Mouse (Mus musculus): ENCODE measurements around the gene Susd2. TPM values are rescaled to one million over a fixed set of nuclear protein-coding genes. Genes with fewer than 3 reads are reported as not detected.

Gene Susd2
- total RNA-seq (2023) = 4.2 TPM

GRCm38 (mm10) chr10:75643741-75644343, at the start of gene Susd2:
Susd2 (minus strand) TSS chr10:75644008.

GRCm38 (mm10) chr10:75589129-75589528, 54.7 kb downstream of the Susd2 start, which contains the start of gene Ggt5:
Ggt5 (plus strand) TSS chr10:75589340.

Other genes with a start within 250 kb of the Susd2 start
- gene Upb1, start 242.9 kb downstream of the Susd2 start, total RNA-seq (2023) = 0.31 TPM
- gene Snrpd3, start 126.5 kb downstream of the Susd2 start, total RNA-seq (2023) = 109 TPM
- gene Gucd1, start 126.0 kb downstream of the Susd2 start, total RNA-seq (2023) = 60.6 TPM
- gene Lrrc75b, start 83.7 kb downstream of the Susd2 start, total RNA-seq (2023) = 23.7 TPM
- 81.7 TPM for gene Ggt1, start 82.4 kb downstream of the Susd2 start, total RNA-seq (2023)
- 20.3 TPM for gene Ggt5, start 54.7 kb downstream of the Susd2 start, total RNA-seq (2023)
- 129 TPM for gene Cabin1, start 120.3 kb upstream of the Susd2 start, total RNA-seq (2023)
- 28.8 TPM for gene Ddt, start 129.4 kb upstream of the Susd2 start, total RNA-seq (2023)
- gene Gm20441, start 136.9 kb upstream of the Susd2 start, total RNA-seq (2023) = not detected
- gene Gstt3, start 137.4 kb upstream of the Susd2 start, total RNA-seq (2023) = 4.0 TPM
- not detected for gene Gstt1, start 154.6 kb upstream of the Susd2 start, total RNA-seq (2023)
- gene Gstt4, start 178.5 kb upstream of the Susd2 start, total RNA-seq (2023) = not detected
- gene Gstt2, start 193.4 kb upstream of the Susd2 start, total RNA-seq (2023) = 41.2 TPM
- 289 TPM for gene Mif, start 216.2 kb upstream of the Susd2 start, total RNA-seq (2023)
- gene Derl3, start 249.4 kb upstream of the Susd2 start, total RNA-seq (2023) = 3.4 TPM

Data from CD8-positive naive resting alpha-beta T cell, adult 57 days (primary cell).